Mouse (Mus musculus): ENCODE measurements at regions not wholly inside any gene's neighbourhood (a gene's known extent, or its start where the extent isn't known, plus 50 kb on each side); places are given as distances from the start of the nearest gene placed in this dataset.

- 47% methylated on average over 5 of the region's 5 CpGs for WGBS
- H3K27me3 ChIP-seq (ENCODE audit: control insufficient read depth, insufficient read depth, low read length): no peaks in the 10 kb centered on the region
- H3K4me1 ChIP-seq (ENCODE audit: control insufficient read depth, insufficient read depth, insufficient read length, low read length): no peaks in the 10 kb centered on the region
- H3K4me3 ChIP-seq (ENCODE audit: low read depth, low read length): no peak overlapping the region
- TF ChIP-seq CTCF (IDR thresholded peaks at IDR 0.05; ENCODE audit: extremely low read depth, insufficient read length, insufficient replicate concordance, low read depth, low read length) (no peak), POLR2A (IDR thresholded peaks at IDR 0.05; ENCODE audit: low read depth, low read length) (no peak)
- H3K36me3 ChIP-seq (ENCODE audit: control insufficient read depth, insufficient read depth, low read length): no peaks in the 10 kb centered on the region
- H3K27ac ChIP-seq (ENCODE audit: insufficient read depth, low read depth, low read length): no peak overlapping the region
Observed at GRCm38 (mm10) chr8:76383583-76384281, 515.5 kb upstream of the Nr3c2 start.

DNA sequence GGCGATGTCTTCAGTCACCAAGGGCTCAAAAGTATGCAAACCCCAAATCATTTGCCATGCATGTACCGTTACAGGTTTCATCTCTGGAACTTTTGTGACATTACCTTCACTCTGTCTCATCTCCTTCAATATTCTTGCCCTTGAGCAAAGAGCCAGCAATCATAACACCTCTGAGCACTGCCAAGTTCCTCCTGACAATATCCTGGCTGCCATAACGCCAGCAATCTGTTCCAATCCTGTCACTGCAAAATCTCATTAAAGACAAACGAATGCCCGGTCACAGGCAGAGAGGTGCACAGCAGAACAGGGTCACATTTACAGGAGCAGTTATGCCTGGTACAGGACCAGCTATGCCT, 515.0 kb upstream of the Nr3c2 start:
- H3K27me3 ChIP-seq (ENCODE audit: control insufficient read depth, insufficient read depth, low read length): no peaks in the 10 kb centered on the region
- H3K4me3 ChIP-seq (ENCODE audit: low read depth, low read length): no peak overlapping the region
- H3K36me3 ChIP-seq (ENCODE audit: control insufficient read depth, insufficient read depth, low read length): no peaks in the 10 kb centered on the region
- H3K4me1 ChIP-seq (ENCODE audit: control insufficient read depth, insufficient read depth, insufficient read length, low read length): no peaks in the 10 kb centered on the region
- no peak overlapping the region for H3K27ac ChIP-seq (ENCODE audit: insufficient read depth, low read depth, low read length)
- 78% methylated on average over 5 of the region's 5 CpGs for WGBS
- TF ChIP-seq POLR2A (IDR thresholded peaks at IDR 0.05; ENCODE audit: low read depth, low read length) (no peak), CTCF (IDR thresholded peaks at IDR 0.05; ENCODE audit: extremely low read depth, insufficient read length, insufficient replicate concordance, low read depth, low read length) (no peak)

DNA sequence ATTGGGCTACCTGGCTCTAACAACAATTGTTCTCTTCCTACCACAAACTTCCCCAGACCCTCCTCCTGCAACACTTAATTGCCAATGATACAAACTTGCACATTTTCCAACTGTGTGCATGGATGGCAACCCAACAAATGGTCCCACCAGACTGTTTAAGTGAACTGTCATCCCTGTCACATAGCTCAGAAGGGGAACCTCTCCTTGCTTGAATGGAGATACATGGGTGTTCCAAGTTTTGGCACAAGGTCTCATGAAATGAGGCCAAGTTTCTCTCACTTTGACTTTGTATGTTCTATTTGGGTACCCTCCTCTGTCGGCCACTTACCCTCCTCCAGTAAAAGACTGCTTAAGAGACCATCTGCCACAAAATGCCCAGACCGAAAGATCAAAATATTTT, 507.2 kb upstream of the Nr3c2 start:
- Histone ChIP-seq H3K4me1 (ENCODE audit: control insufficient read depth, insufficient read depth, insufficient read length, low read length) (no peaks in the 10 kb centered on the region), H3K4me3 (ENCODE audit: low read depth, low read length) (no peak overlapping the region), H3K27ac (ENCODE audit: insufficient read depth, low read depth, low read length) (no peak overlapping the region), H3K36me3 (ENCODE audit: control insufficient read depth, insufficient read depth, low read length) (no peaks in the 10 kb centered on the region), H3K27me3 (ENCODE audit: control insufficient read depth, insufficient read depth, low read length) (no peaks in the 10 kb centered on the region)
- 87% methylated on average over 2 of the region's 2 CpGs for WGBS
- TF ChIP-seq CTCF (IDR thresholded peaks at IDR 0.05; ENCODE audit: extremely low read depth, insufficient read length, insufficient replicate concordance, low read depth, low read length) (no peak), POLR2A (IDR thresholded peaks at IDR 0.05; ENCODE audit: low read depth, low read length) (no peak)

DNA sequence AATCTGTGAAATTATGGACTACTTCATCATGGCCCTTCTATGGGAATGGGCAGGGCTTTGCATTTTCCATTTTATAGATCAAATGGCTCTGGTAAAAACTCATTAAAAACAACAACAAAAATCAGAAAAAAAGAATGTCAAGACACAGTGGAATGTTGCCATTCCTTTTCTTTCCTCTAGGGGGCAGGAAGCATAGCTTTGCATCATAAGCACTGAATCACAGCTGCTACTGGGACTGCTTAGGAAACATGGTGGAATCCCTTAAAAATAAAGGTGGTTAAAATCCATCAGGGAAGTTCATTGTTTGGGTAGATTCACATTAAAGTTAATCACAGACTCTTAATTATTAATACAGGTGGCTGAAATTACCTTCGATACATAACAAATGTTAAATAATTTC, 476.8 kb upstream of the Nr3c2 start:
- 96% methylated on average over 1 of the region's 1 CpGs for WGBS
- Histone ChIP-seq H3K4me3 (ENCODE audit: low read depth, low read length) (no peak overlapping the region), H3K4me1 (ENCODE audit: control insufficient read depth, insufficient read depth, insufficient read length, low read length) (no peaks in the 10 kb centered on the region), H3K27ac (ENCODE audit: insufficient read depth, low read depth, low read length) (no peak overlapping the region), H3K27me3 (ENCODE audit: control insufficient read depth, insufficient read depth, low read length) (no peaks in the 10 kb centered on the region), H3K36me3 (ENCODE audit: control insufficient read depth, insufficient read depth, low read length) (no peaks in the 10 kb centered on the region)
- TF ChIP-seq CTCF (IDR thresholded peaks at IDR 0.05; ENCODE audit: extremely low read depth, insufficient read length, insufficient replicate concordance, low read depth, low read length) (no peak), POLR2A (IDR thresholded peaks at IDR 0.05; ENCODE audit: low read depth, low read length) (no peak)

DNA sequence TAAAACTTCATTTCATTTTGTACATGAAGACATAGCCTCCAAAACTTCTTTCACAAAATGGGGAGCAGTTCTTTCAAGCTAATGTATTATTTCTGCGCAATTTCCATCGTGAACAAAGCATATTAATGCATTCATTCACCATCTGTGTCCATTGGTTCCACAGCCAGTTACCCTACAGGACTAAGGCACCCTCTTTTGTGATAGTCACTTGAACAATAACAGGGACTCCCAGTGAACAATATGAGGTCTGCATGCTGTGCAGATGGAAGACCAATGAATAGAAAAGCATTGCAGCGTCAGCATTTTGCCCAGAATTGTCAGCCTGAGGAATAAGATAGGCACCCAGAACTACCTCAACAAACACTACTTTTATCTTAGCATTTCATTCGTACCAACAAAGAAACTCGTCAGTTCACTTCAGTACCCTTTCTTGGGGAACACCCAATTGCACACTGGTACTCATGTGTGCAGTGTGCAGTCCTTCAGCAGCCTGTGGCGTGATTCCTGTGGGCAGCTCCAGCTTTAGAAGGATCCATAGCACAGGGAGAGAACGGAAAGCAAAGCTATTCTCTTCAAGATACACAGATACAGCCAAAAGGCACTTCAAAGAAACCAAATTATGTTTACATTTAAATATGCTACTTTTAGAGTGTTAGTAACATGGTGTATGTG, 476.2 kb upstream of the Nr3c2 start:
- TF ChIP-seq CTCF (IDR thresholded peaks at IDR 0.05; ENCODE audit: extremely low read depth, insufficient read length, insufficient replicate concordance, low read depth, low read length): no peak
- no peak for TF ChIP-seq POLR2A (IDR thresholded peaks at IDR 0.05; ENCODE audit: low read depth, low read length)
- Histone ChIP-seq H3K27ac (ENCODE audit: insufficient read depth, low read depth, low read length) (no peak overlapping the region), H3K4me1 (ENCODE audit: control insufficient read depth, insufficient read depth, insufficient read length, low read length) (no peaks in the 10 kb centered on the region), H3K36me3 (ENCODE audit: control insufficient read depth, insufficient read depth, low read length) (no peaks in the 10 kb centered on the region), H3K4me3 (ENCODE audit: low read depth, low read length) (no peak overlapping the region), H3K27me3 (ENCODE audit: control insufficient read depth, insufficient read depth, low read length) (no peaks in the 10 kb centered on the region)
- WGBS: 83% methylated on average over 7 of the region's 7 CpGs

GRCm38 (mm10) chr8:76429818-76430217, 469.4 kb upstream of the Nr3c2 start:
- TF ChIP-seq POLR2A (IDR thresholded peaks at IDR 0.05; ENCODE audit: low read depth, low read length) (no peak), CTCF (IDR thresholded peaks at IDR 0.05; ENCODE audit: extremely low read depth, insufficient read length, insufficient replicate concordance, low read depth, low read length) (no peak)
- no peaks in the 10 kb centered on the region for H3K36me3 ChIP-seq (ENCODE audit: control insufficient read depth, insufficient read depth, low read length)
- H3K4me3 ChIP-seq (ENCODE audit: low read depth, low read length): no peak overlapping the region
- H3K4me1 ChIP-seq (ENCODE audit: control insufficient read depth, insufficient read depth, insufficient read length, low read length): no peaks in the 10 kb centered on the region
- no peaks in the 10 kb centered on the region for H3K27me3 ChIP-seq (ENCODE audit: control insufficient read depth, insufficient read depth, low read length)
- no peak overlapping the region for H3K27ac ChIP-seq (ENCODE audit: insufficient read depth, low read depth, low read length)
- WGBS: 90% methylated on average over 3 of the region's 3 CpGs

DNA sequence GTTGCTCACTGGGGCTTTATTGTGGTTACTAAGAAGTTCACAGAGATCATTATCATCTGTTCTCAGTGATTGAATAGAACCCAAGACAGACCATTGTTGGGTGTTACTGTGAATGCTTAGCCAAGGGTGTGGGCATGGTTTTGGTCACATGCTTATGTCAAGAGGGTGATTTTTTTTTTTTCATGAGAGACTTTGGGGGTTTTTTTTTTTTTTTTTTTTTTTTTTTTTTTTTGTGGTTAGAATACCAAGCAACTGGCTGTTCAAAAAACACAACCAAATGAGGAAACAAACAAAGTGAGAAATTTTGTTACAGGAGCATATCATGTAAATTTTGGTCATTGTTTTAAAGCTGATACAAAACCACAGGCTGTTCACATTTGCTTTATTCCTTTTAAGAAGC, 466.4 kb upstream of the Nr3c2 start:
- H3K36me3 ChIP-seq (ENCODE audit: control insufficient read depth, insufficient read depth, low read length): no peaks in the 10 kb centered on the region
- TF ChIP-seq POLR2A (IDR thresholded peaks at IDR 0.05; ENCODE audit: low read depth, low read length) (no peak), CTCF (IDR thresholded peaks at IDR 0.05; ENCODE audit: extremely low read depth, insufficient read length, insufficient replicate concordance, low read depth, low read length) (no peak)
- no peak overlapping the region for H3K27ac ChIP-seq (ENCODE audit: insufficient read depth, low read depth, low read length)
- no peaks in the 10 kb centered on the region for H3K27me3 ChIP-seq (ENCODE audit: control insufficient read depth, insufficient read depth, low read length)
- H3K4me3 ChIP-seq (ENCODE audit: low read depth, low read length): no peak overlapping the region
- no peaks in the 10 kb centered on the region for H3K4me1 ChIP-seq (ENCODE audit: control insufficient read depth, insufficient read depth, insufficient read length, low read length)

Measured in small intestine, adult 2 months (tissue).